Mouse (Mus musculus): Measurements from ENCODE around the gene Coro2b.

The Coro2b gene

GRCm38 (mm10) chr9:62539251-62539711, 2.4 kb upstream of the Coro2b start:
- no peak for DNase-seq (ENCODE audit: low spot score)

GRCm38 (mm10) chr9:62537941-62538340, 1.1 kb upstream of the Coro2b start:
- no peak for DNase-seq (ENCODE audit: low spot score)

GRCm38 (mm10) chr9:62536119-62536654, 657 bp downstream of the Coro2b start:
- DNase-seq (ENCODE audit: low spot score), result no peak

- no peak for DNase-seq (ENCODE audit: low spot score)
These were observed 1.3 kb downstream of the Coro2b start for GRCm38 (mm10) chr9:62535566-62535965.

- DNase-seq (ENCODE audit: low spot score), result no peak
These were observed 2.2 kb downstream of the Coro2b start for GRCm38 (mm10) chr9:62534691-62535090.

- DNase-seq (ENCODE audit: low spot score), result no peak
These were observed 2.7 kb downstream of the Coro2b start for GRCm38 (mm10) chr9:62534158-62534557.

- DNase-seq (ENCODE audit: low spot score), result no peak
These were observed 4.0 kb downstream of the Coro2b start for GRCm38 (mm10) chr9:62532876-62533275.

- DNase-seq (ENCODE audit: low spot score), result no peak
These were observed 5.2 kb downstream of the Coro2b start for GRCm38 (mm10) chr9:62531459-62532275.

GRCm38 (mm10) chr9:62528527-62528926, 8.3 kb downstream of the Coro2b start:
- no peak for DNase-seq (ENCODE audit: low spot score)

- no peak for DNase-seq (ENCODE audit: low spot score)
These were observed 10.0 kb downstream of the Coro2b start for GRCm38 (mm10) chr9:62526858-62527257.

GRCm38 (mm10) chr9:62526451-62526850, 10.4 kb downstream of the Coro2b start:
- DNase-seq (ENCODE audit: low spot score), result no peak

GRCm38 (mm10) chr9:62524761-62525308, 12.0 kb downstream of the Coro2b start:
- no peak for DNase-seq (ENCODE audit: low spot score)

GRCm38 (mm10) chr9:62522791-62523471, 13.9 kb downstream of the Coro2b start:
- peak; percentile 37 for DNase-seq (ENCODE audit: low spot score)

GRCm38 (mm10) chr9:62522211-62522610, 14.6 kb downstream of the Coro2b start:
- DNase-seq (ENCODE audit: low spot score), result no peak

- no peak for DNase-seq (ENCODE audit: low spot score)
These were observed 15.3 kb downstream of the Coro2b start for GRCm38 (mm10) chr9:62521541-62521940.

- no peak for DNase-seq (ENCODE audit: low spot score)
These were observed 15.9 kb downstream of the Coro2b start for GRCm38 (mm10) chr9:62520933-62521332.

- DNase-seq (ENCODE audit: low spot score), result no peak
These were observed 16.9 kb downstream of the Coro2b start for GRCm38 (mm10) chr9:62519787-62520503.

GRCm38 (mm10) chr9:62519334-62519733, 17.5 kb downstream of the Coro2b start:
- no peak for DNase-seq (ENCODE audit: low spot score)

- no peak for DNase-seq (ENCODE audit: low spot score)
These were observed 18.3 kb downstream of the Coro2b start for GRCm38 (mm10) chr9:62518572-62518971.

GRCm38 (mm10) chr9:62517112-62517957, 19.5 kb downstream of the Coro2b start:
- no peak for DNase-seq (ENCODE audit: low spot score)

- DNase-seq (ENCODE audit: low spot score), result no peak
These were observed 21.7 kb downstream of the Coro2b start for GRCm38 (mm10) chr9:62515138-62515537.
